Mouse (Mus musculus) monocyte, adult 5-6 weeks (primary cell): ENCODE measurements around the gene Ufsp1. TPM values are rescaled to one million over a fixed set of nuclear protein-coding genes. Genes with fewer than 3 reads are reported as not detected.

Experiments
- total RNA-seq: library from RNA; stranded (forward); fragments of 200-1000, 200-491, 200-594 nt; gene quantifications from 3 replicates; pipeline ENCODE4 v1.2.3, GENCODE M21; 2017

Ufsp1 gene
- total RNA-seq, 1 experiment from 2014 or later = 1.2 TPM

Other genes starting within 250 kb of the Ufsp1 start
- gene Ap1s1, start 248.5 kb upstream of the Ufsp1 start, total RNA-seq = 11.6 to 30.8 TPM (median 18.7 TPM) in 3 replicates
- gene Serpine1, start 222.4 kb upstream of the Ufsp1 start, total RNA-seq = not detected in 3 replicates
- 36.1 to 76.1 TPM (median 37.9 TPM) in 3 replicates for gene Trim56, start 178.4 kb upstream of the Ufsp1 start, total RNA-seq
- not detected in 3 replicates for gene Muc3, start 145.3 kb upstream of the Ufsp1 start, total RNA-seq
- not detected in 3 replicates for gene Muc3a, start 82.2 kb upstream of the Ufsp1 start, total RNA-seq
- 0.57 to 1.2 TPM in 2 of 3 replicates, not detected in the other for gene Ache, start 7.1 kb upstream of the Ufsp1 start, total RNA-seq
- gene Srrt, start 13.0 kb downstream of the Ufsp1 start, total RNA-seq = 250 to 289 TPM (median 261 TPM) in 3 replicates
- gene Trip6, start 19.8 kb downstream of the Ufsp1 start, total RNA-seq = 2.7 to 4.0 TPM (median 3.2 TPM) in 3 replicates
- 24.2 to 30.4 TPM (median 25.2 TPM) in 3 replicates for gene Slc12a9, start 39.0 kb downstream of the Ufsp1 start, total RNA-seq
- not detected in 3 replicates for gene Ephb4, start 55.5 kb downstream of the Ufsp1 start, total RNA-seq
- gene Zan, start 182.4 kb downstream of the Ufsp1 start, total RNA-seq = not detected in 3 replicates
- 9.7 to 27.5 TPM (median 20.4 TPM) in 3 replicates for gene Pop7, start 207.9 kb downstream of the Ufsp1 start, total RNA-seq
- gene Gigyf1, start 223.9 kb downstream of the Ufsp1 start, total RNA-seq = 11.9 to 24.2 TPM (median 12.0 TPM) in 3 replicates
- not detected in 3 replicates for gene Epo, start 238.6 kb downstream of the Ufsp1 start, total RNA-seq
- gene Gnb2, start 238.9 kb downstream of the Ufsp1 start, total RNA-seq = 361 to 408 TPM (median 386 TPM) in 3 replicates